Mouse (Mus musculus): ENCODE measurements around the gene Macrod2.

Gene Macrod2

GRCm38 (mm10) chr2:140913679-140914412 lies 518.7 kb downstream of the Macrod2 start:
- no peak for DNase-seq

DNA sequence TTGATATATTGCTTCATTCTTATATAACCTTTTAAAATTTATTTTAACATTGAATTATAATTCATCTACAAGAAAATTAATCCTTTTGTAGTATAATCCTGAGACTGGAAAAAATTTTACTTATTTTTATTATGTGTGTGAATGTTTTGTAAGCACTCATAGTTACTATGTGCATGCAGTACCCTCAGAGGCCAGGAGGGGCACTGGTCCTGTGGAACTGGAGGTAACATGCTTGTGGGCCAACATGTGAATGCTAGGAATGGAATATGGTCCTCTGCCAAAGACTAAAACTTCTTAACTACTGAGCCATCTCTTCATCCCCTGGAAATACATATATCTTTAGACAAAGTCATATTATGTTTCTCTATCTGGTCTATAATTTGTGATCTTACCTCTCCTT lies 531.8 kb downstream of the Macrod2 start:
- peak; percentile 6 for DNase-seq

DNA sequence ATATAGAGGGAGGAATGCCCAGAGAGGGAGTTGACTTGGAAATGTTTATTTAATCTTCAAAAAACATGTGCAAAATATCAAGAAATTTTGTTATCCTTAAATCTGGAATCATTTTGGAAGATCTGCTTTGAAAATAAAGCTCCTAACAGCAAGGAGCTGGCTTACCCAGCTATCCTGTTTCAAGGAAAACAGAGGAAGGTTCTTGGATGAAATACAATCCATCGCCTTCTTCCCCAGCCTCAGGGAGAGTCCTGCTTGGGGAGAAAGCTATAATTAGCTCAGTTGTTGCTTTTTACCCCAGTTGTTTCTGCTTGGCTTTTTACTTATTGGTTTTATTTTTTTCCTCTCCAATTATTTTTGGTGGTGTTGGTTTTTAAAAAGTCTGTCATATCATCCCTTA lies 539.4 kb downstream of the Macrod2 start:
- DNase-seq = no peak

GRCm38 (mm10) chr2:140949461-140949860 lies 554.4 kb downstream of the Macrod2 start:
- no peak for DNase-seq

DNA sequence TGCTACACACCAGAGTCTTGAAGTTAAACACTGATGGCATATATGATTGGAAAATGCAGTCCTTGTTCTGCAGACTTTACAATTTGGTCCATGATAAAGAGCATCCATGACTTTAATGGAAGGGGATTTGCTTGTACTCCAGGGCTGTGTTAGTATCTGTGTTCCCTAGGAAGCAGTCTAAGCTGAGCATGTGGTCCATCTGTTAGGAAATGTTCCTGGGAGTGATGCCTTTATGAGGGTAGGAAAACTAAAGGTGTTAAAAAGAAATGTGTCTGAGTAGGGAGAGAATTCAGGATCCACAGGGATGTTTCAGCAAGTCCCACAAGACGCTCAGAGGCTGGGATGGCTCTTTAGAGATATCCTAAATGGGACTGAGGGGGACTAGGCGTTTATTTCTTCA lies 564.1 kb downstream of the Macrod2 start:
- no peak for DNase-seq

DNA sequence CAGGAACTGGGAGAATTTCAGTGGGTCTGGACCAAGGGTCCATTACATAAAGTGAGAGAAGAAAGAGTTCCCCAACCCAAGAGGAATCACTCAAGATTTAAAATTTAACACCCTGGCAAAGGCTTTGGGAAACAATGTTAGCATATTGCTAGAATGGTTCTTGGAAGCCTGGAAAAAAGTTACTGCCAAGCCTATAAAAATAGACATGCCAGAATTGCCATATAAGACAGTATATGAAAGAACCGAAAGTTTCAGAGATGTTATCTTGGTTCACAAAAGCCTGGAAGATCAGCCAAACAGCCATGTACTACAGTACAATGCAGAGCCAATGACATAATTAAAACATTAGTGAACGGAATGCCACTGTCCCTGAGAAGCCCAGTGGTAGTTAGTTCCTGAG lies 575.1 kb downstream of the Macrod2 start:
- DNase-seq = no peak

GRCm38 (mm10) chr2:140971845-140972244 lies 576.7 kb downstream of the Macrod2 start:
- no peak for DNase-seq

GRCm38 (mm10) chr2:140985670-140986372 lies 590.7 kb downstream of the Macrod2 start:
- no peak for DNase-seq

DNA sequence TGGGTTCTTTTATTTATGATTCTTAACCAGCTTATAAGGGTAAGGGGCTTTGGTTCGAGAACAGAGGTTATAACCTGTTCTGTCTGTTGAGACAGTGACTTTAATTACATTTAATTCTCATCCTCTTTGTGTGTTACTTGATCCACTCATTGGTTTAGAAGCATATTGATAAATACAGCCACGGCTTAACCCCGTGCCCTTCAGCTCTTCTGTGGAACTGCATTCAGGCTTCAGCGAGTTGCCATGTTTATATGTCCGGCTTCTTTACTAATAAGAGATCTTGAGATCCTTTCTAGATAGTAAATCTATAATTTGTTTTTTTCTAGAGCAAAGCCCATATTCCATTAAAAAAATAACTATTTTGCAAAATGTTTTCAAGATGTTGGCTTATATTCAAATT lies 608.7 kb downstream of the Macrod2 start:
- no peak for DNase-seq

DNA sequence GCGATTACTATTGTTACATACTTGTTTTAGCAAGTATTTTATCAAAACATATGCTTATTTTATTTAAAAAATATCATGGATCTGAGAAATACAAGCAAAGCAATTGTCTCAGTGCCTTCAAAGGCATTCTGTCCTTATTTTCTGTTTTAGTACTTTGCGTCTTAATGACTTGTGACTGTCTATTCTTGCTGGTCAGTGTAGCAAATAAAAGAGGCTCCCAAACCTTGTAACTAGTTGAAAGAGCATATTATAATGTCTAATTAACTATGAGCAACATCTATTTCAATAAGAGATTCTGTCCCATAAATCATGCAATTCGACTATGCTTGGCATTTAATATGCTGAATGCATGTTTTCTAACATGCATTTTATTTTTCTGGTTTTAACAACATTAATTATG lies 609.2 kb downstream of the Macrod2 start:
- no peak for DNase-seq

DNA sequence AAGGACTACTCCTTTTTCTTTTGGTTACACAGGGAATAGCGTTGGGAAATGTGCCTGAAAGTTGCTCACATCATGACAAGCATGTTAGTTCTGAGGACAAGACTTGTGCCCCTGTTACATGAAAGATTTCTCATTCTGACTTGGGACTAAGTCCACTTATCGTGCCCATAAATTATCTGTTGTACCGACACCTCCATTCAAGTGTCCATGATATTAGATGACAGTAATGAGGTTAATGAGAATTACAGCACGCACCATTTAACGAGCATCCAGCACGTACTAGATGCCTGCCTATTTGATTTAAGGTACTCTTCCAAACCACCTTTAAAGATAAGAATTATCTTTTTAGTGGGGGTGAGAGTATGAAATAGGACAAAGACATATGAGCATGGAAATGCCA lies 610.5 kb downstream of the Macrod2 start:
- no peak for DNase-seq

GRCm38 (mm10) chr2:141007725-141008124 lies 612.6 kb downstream of the Macrod2 start:
- DNase-seq = no peak

DNA sequence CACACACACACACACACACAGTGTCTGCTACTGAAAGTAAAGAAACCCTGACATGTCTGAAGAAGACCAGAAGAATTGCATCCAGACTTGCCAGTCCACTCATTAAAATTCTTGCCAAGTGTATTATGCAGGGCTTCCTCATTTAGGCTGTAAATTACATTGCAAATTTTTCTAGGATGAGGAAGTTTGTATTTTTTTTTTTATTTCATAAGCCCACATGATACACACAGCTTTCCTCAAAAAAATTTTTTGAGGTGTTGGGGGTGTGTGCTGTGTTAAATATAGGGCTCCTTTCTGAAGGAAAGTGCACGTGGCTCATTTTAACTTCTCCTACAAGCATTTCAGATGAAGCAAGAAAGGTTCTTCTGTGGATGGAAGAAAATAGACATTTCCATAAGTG lies 613.3 kb downstream of the Macrod2 start:
- DNase-seq = no peak

GRCm38 (mm10) chr2:141013443-141014165 lies 618.5 kb downstream of the Macrod2 start:
- DNase-seq = no peak

- no peak for DNase-seq
Observed at GRCm38 (mm10) chr2:141022971-141023370, 627.9 kb downstream of the Macrod2 start.

DNA sequence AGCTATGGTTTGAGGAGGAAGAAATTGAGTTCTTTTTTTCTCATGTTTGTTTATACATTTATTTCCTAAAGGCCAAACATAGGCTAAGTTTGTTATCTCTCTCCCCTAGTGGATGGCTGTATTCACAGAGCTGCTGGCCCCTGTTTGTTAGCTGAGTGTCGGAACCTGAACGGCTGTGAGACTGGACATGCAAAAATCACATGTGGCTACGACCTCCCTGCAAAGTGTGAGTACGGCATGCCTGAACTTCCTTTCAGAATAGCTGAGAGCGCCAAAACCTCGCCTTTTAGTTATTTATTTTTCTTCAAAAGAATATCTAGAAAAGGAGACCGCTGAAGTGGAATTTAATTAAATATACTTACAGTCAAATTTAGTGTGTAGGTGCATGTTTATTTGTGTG lies 628.8 kb downstream of the Macrod2 start:
- DNase-seq = no peak

- no peak for DNase-seq
Observed at GRCm38 (mm10) chr2:141024316-141025043, 629.4 kb downstream of the Macrod2 start.

GRCm38 (mm10) chr2:141056685-141057454 lies 661.8 kb downstream of the Macrod2 start:
- DNase-seq = no peak

- DNase-seq = no peak
Observed at GRCm38 (mm10) chr2:141057455-141057833, 662.3 kb downstream of the Macrod2 start.

DNA sequence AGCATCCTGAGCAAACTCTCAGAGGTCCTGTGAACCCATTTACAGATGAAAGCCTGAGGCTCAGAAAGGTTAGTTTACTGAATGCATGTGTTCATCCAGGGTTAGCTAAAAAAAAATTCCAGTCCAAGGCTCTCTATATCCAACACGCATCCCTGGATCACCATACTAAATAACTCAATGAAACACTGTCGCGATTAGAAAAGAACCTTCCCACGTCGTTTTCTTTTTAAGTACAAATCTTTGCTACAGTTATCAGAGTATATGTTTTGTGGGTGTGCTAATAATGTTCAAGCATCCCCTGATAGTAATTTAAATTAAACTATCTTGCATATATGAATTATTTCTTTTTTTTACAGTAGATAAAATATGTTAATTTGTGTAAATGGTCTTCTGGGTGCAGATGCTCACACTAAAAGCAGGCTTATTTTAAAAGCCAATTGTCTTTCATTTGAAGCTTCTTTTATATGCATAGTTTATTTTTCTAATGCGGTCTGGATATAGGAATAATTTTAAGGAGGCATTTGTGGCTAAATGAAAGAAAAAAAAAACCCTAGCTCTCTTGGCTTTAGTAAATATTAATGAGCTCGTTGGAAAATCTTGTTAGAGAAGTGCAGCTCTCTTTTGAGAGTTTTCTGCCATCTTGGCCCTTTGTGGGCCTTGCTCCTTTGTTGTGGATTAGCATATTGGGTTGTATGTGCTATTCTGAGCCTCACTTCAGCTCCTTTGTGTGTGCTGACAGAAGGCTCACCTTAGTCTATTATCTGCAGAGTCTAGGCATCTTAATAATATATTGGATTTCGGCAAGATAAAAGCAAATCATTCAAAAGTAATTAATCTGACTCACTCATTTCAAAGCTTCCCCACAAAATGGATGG lies 679.1 kb downstream of the Macrod2 start:
- DNase-seq = no peak

DNA sequence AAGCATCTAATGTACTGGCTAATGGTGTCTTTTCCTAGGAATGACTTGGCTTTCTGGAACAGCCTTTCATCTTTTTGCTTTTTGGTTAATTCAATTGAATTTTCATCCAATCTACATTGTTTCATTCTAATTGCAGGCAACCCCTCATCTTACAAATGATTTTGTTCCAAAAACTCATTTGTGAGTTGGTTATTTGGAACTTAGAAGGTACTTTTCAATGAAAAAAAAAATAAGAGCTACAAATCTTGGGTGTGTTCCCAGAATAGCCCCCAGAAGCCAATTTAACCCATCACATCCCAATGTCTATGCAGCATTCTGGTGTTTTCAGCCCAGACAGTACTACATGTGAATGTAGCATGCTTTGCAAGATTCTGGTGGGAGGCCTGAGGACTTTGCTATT lies 683.1 kb downstream of the Macrod2 start:
- DNase-seq = no peak
